Mouse (Mus musculus) neural tube, embryonic 14.5 days (tissue): ENCODE results near the gene Top1. TPM values are rescaled to one million over a fixed set of nuclear protein-coding genes. Genes with fewer than 3 reads are reported as not detected.

Source experiments
- ATAC-seq: fragments of 200-750 bp; cut with Nextera tagmentation; 2 replicates; pipeline ENCODE4 v1.8.0; 2017; ENCODE audit warnings: low read depth, mild to moderate bottlenecking, moderate TSS enrichment, moderate library complexity
- H3K27ac ChIP-seq: fragments of 300-500 bp; sonication (generic); 2 replicates; pipeline ENCODE4 v1.5.1; 2014; ENCODE audit warnings: low read depth, mild to moderate bottlenecking, control low read depth, low read length, moderate library complexity, mixed read lengths
- H3K27me3 ChIP-seq: fragments of 300-500 bp; sonication (generic); 2 replicates; pipeline ENCODE4 v1.6.1; 2014; ENCODE audit warnings: low read length; ENCODE audit not compliant: control insufficient read depth, insufficient read depth
- H3K36me3 ChIP-seq: fragments of 300-500 bp; sonication (generic); 2 replicates; pipeline ENCODE4 v1.6.1; 2014; ENCODE audit warnings: low read length, mixed read lengths; ENCODE audit not compliant: control insufficient read depth, insufficient read depth
- H3K4me1 ChIP-seq: fragments of 300-500 bp; sonication (generic); 2 replicates; pipeline ENCODE4 v1.6.1; 2014; ENCODE audit warnings: low read length; ENCODE audit not compliant: control insufficient read depth, insufficient read depth
- H3K4me2 ChIP-seq: fragments of 300-500 bp; sonication (generic); 2 replicates; pipeline ENCODE4 v1.6.1; 2014; ENCODE audit warnings: mild to moderate bottlenecking, low read depth, low read length, control low read depth
- H3K4me3 ChIP-seq: fragments of 300-500 bp; sonication (generic); 2 replicates; pipeline ENCODE4 v1.5.1; 2014; ENCODE audit warnings: low read depth, low read length, control low read depth, mixed read lengths
- H3K9ac ChIP-seq: fragments of 300-500 bp; sonication (generic); replicated peaks from 2 replicates; pipeline ENCODE4 v1.6.1; 2014; ENCODE audit warnings: low read depth, mild to moderate bottlenecking, control low read depth, low read length, mixed read lengths
- H3K9me3 ChIP-seq: fragments of 300-500 bp; sonication (generic); 2 replicates; pipeline ENCODE4 v1.6.1; 2016; ENCODE audit warnings: low read length; ENCODE audit not compliant: control insufficient read depth
- WGBS: fragments of 180-500 bp; shearing (Covaris S2); extraction: QIAGEN DNeasy Blood & Tissue Kit; methylation state at CpG from one replicate; pipeline ENCODE4 v1.1.7; 2014; 5-methylcytosine and 5-hydroxymethylcytosine counted together
- polyA plus RNA-seq: library from polyadenylated mRNA; unstranded; fragments of >200 nt; fragmentation: Nextera tagmentation; extraction: Ambion mirVana; gene quantifications from 2 replicates; pipeline ENCODE4 v1.2.1, GENCODE M21; 2014

Top1 gene
- polyA plus RNA-seq, 1 experiment from 2014 or later: 80.3 TPM

- Histone ChIP-seq H3K4me2 (no peak overlapping the region), H3K9ac (no peak overlapping the region), H3K27me3 (no peaks in the 10 kb centered on the region), H3K36me3 (peaks cover 41% of the 10 kb centered on the region), H3K4me3 (no peak overlapping the region), H3K27ac (no peak overlapping the region), H3K4me1 (no peaks in the 10 kb centered on the region), H3K9me3 (no peaks in the 10 kb centered on the region)
- ATAC-seq: no peak
- WGBS: 97% methylated on average over 4 of the region's 4 CpGs
These were observed 78.1 kb downstream of the Top1 start for GRCm38 (mm10) chr2:160723613-160724375.

- 94% methylated on average over 5 of the region's 5 CpGs for WGBS
- H3K27me3 ChIP-seq: no peaks in the 10 kb centered on the region
- peaks cover 38% of the 10 kb centered on the region for H3K36me3 ChIP-seq
- H3K4me1 ChIP-seq: no peaks in the 10 kb centered on the region
- no peak overlapping the region for H3K27ac ChIP-seq
- H3K4me3 ChIP-seq: no peak overlapping the region
- H3K9ac ChIP-seq: no peak overlapping the region
- no peak for ATAC-seq
- H3K4me2 ChIP-seq: no peak overlapping the region
- H3K9me3 ChIP-seq: no peaks in the 10 kb centered on the region
These were observed 78.8 kb downstream of the Top1 start for GRCm38 (mm10) chr2:160724536-160724935.

GRCm38 (mm10) chr2:160725877-160726864 is 80.5 kb downstream of the Top1 start:
- no peak for ATAC-seq
- H3K27ac ChIP-seq: no peak overlapping the region
- no peak overlapping the region for H3K4me2 ChIP-seq
- no peaks in the 10 kb centered on the region for H3K9me3 ChIP-seq
- peaks cover 28% of the 10 kb centered on the region for H3K36me3 ChIP-seq
- H3K27me3 ChIP-seq: no peaks in the 10 kb centered on the region
- no peak overlapping the region for H3K4me3 ChIP-seq
- WGBS: 81% methylated on average over 6 of the region's 6 CpGs
- H3K9ac ChIP-seq: no peak overlapping the region
- H3K4me1 ChIP-seq: peaks cover 5% of the 10 kb centered on the region; the same call in 1 of the 2 replicates

- WGBS: 96% methylated on average over 3 of the region's 3 CpGs
- no peaks in the 10 kb centered on the region for H3K9me3 ChIP-seq
- no peak for ATAC-seq
- no peak overlapping the region for H3K4me2 ChIP-seq
- H3K36me3 ChIP-seq: peaks cover 4% of the 10 kb centered on the region
- H3K27me3 ChIP-seq: no peaks in the 10 kb centered on the region
- H3K4me1 ChIP-seq: peaks cover 20% of the 10 kb centered on the region
- H3K9ac ChIP-seq: no peak overlapping the region
- no peak overlapping the region for H3K27ac ChIP-seq
- H3K4me3 ChIP-seq: no peak overlapping the region
These were observed 83.3 kb downstream of the Top1 start for GRCm38 (mm10) chr2:160728972-160729371.

GRCm38 (mm10) chr2:160729436-160729835 is 83.7 kb downstream of the Top1 start:
- no peaks in the 10 kb centered on the region; the same call in 1 of the 2 replicates for H3K36me3 ChIP-seq
- ATAC-seq: no peak
- WGBS: 74% methylated on average over 2 of the region's 2 CpGs
- no peak overlapping the region for H3K27ac ChIP-seq
- no peak overlapping the region for H3K4me2 ChIP-seq
- no peak overlapping the region for H3K4me3 ChIP-seq
- H3K9me3 ChIP-seq: no peaks in the 10 kb centered on the region
- no peaks in the 10 kb centered on the region for H3K27me3 ChIP-seq
- peaks cover 25% of the 10 kb centered on the region for H3K4me1 ChIP-seq
- H3K9ac ChIP-seq: no peak overlapping the region

- Histone ChIP-seq H3K27me3 (no peaks in the 10 kb centered on the region), H3K4me1 (peaks cover 29% of the 10 kb centered on the region), H3K36me3 (no peaks in the 10 kb centered on the region), H3K9ac (peak overlapping the region; percentile 100), H3K27ac (no peak overlapping the region), H3K4me2 (peak overlapping the region; percentile 82), H3K9me3 (no peaks in the 10 kb centered on the region), H3K4me3 (peak overlapping the region; percentile 85)
- 27% methylated on average over 17 of the region's 17 CpGs for WGBS
- ATAC-seq: peak; percentile 9; the same call in 1 of the 2 replicates
These were observed 84.4 kb downstream of the Top1 start for GRCm38 (mm10) chr2:160729851-160730796.

GRCm38 (mm10) chr2:160730797-160731116 is 85.1 kb downstream of the Top1 start:
- peak overlapping the region; percentile 85 for H3K4me3 ChIP-seq
- no peaks in the 10 kb centered on the region for H3K36me3 ChIP-seq
- H3K27me3 ChIP-seq: no peaks in the 10 kb centered on the region
- H3K4me2 ChIP-seq: peak overlapping the region; percentile 82
- peak overlapping the region; percentile 100 for H3K9ac ChIP-seq
- H3K9me3 ChIP-seq: no peaks in the 10 kb centered on the region
- WGBS: 5% methylated on average over 19 of the region's 19 CpGs
- no peak for ATAC-seq
- peak overlapping the region; percentile 99 for H3K27ac ChIP-seq
- peaks cover 29% of the 10 kb centered on the region for H3K4me1 ChIP-seq

GRCm38 (mm10) chr2:160731117-160731838 is 85.6 kb downstream of the Top1 start, which contains the start of gene Plcg1:
Gene Plcg1, plus strand, starts transcription at chr2:160731300.
- Histone ChIP-seq H3K4me3 (peak within 1 kb of the TSS; percentile 85), H3K9me3 (no peaks in the 10 kb centered on the region), H3K4me1 (peaks cover 29% of the 10 kb centered on the region), H3K4me2 (peak within 1 kb of the TSS; percentile 82), H3K27me3 (no peaks in the 10 kb centered on the region), H3K9ac (peak within 1 kb of the TSS; percentile 100), H3K27ac (peak within 1 kb of the TSS; percentile 99), H3K36me3 (no peaks in the 10 kb centered on the region; the same call in 1 of the 2 replicates)
- WGBS: under 1% methylated on average over 52 of the region's 99 CpGs
- ATAC-seq: peak; percentile 94
